Mouse (Mus musculus) kidney, adult 11 months (tissue): Measurements from ENCODE around the gene Rps15.

ENCODE experiments used
- DNase-seq: peaks from one replicate; pipeline ENCODE4 v3.0.0; 2022

The Rps15 gene

DNA sequence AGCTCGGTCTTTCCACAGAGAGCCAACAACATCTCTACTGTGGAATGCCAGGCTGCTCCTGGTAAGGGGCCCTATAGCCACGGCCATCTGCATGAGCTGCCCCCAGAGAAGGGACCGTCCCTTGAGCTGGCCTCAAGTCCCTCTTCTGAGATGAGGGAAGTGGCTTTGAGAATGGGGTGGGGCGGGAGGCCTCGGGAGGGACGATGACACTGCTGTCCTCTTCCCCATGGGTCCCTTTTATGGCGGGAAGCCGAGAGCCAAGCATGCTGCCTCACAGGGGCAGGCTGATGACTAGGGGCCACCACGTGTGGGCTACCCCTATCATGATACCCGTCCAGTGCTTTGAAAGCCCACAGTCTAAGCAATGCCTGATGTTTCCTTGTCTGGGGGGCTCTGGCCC lies 24.8 kb downstream of the Rps15 start:
- DNase-seq, result no peak

- peak; percentile 93 for DNase-seq
Observed at GRCm38 (mm10) chr10:80320340-80320760, 28.1 kb downstream of the Rps15 start, which contains the start of gene 2310011J03Rik. TSS of gene 2310011J03Rik (minus strand) at chr10:80320537.

- DNase-seq, result no peak
Observed at GRCm38 (mm10) chr10:80321014-80321669, 28.9 kb downstream of the Rps15 start.

DNA sequence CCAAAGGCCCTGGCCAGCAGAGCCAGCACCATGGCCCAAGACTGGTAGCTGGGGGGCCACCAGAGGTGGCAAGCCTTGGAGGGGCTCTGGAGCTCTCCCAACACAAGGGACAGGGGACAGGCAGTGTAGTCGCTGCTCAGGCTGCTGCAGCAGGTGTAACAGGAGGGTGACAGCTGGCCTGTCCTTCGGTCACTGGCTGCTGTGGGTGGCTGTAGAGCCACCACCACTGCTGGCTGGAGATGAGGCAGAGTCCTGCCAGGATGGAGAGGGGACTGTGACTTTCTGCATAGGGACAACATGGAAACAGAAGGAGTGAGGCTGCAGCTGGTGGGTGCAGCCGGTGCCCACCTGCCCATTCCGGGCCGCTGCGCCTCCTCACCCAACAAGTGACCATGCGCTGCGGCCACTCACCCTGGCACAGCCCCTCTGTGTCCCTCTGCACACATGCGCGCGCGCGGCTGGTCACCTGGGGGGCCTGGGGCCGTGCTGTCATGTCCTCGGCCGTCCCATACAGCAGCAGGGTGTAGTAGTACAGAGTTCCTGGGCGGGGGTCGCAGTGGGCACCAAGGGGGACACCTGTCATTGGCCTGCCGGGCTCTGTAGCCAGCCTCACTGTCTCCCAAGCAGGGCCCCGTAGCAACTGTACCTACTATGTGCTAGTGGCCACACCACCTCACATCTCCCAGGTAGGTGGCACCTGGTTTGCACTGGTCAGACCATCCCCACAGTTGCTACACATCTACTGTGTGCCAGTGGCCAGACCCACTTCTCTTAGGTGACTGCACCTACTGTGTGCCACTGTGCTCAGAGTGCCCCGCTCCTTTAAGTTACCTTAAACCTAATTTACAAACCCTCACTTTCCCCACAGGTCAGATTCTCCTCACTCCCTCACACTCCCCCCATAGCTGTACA lies 29.7 kb downstream of the Rps15 start:
- no peak for DNase-seq

- DNase-seq, result peak; percentile 57
Observed at GRCm38 (mm10) chr10:80322811-80323211, 30.6 kb downstream of the Rps15 start.

DNA sequence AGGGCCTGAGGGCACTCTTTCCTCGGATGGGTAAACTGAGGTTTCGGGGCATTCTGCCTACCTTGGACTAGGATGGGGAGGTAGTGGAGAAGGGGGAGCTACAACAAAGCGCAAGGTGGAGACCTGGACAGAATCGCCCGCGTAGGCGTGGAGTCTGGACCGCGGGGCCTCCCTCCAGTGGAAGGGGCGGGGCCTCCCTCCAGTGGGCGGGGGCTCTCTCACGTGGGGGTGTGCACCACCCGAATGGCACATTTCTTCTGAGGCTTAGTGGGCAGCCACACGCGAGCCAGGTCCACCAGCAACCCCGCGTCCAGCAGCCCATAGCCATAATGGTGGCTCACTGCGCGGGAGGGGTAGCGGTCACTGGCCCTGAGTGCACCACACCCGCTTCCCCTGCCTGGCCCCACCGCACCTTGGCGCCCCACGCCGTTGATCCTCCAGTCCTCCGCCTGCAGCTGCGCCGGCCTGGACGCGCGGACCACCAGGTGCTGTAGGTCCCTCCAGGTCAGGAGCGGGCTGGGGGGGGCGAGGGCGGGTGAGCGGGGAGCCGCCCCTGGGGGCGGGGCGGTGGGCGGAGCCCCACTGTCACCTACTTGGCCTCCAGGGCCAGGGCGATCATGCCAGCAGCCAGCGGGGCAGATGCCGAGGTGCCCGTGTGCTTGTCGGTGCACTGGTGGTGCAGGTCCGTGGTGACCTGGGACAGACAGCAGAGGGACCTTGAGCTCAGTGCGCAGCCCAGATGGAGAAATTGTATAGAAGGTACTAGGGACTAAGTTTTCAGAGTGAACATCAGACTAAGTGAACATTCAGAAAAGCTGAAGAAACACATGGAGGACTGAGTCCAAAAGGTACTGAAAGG lies 31.2 kb downstream of the Rps15 start:
- DNase-seq, result peak; percentile 83

GRCm38 (mm10) chr10:80324120-80325037 lies 32.1 kb downstream of the Rps15 start:
- DNase-seq, result no peak

DNA sequence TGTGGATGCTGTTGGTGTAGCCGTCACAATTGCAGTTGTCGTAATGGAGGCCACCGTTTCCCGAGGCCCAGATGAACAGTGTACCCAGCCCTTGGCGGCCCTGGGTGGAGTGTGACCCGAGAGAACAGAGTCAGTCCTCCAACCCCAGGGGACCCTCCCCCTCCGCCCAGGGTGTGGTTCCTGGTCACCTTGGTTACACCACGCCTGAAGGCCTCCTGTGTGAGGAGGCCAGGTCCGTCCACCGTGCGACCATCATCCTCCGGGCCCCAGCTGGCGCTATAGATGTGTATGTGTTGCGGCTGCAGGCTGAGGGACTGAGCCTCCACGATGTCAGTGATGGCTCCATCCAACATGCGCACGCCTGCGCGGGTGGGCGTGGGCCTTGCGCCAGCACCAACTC lies 32.8 kb downstream of the Rps15 start:
- no peak for DNase-seq

GRCm38 (mm10) chr10:80329273-80330081 lies 37.2 kb downstream of the Rps15 start, which contains the start of the genes Pcsk4 and Reep6:
TSS of gene Pcsk4 (minus strand) at chr10:80329498.
TSS of gene Reep6 (plus strand) at chr10:80329953.
- peak; percentile 99 for DNase-seq

DNA sequence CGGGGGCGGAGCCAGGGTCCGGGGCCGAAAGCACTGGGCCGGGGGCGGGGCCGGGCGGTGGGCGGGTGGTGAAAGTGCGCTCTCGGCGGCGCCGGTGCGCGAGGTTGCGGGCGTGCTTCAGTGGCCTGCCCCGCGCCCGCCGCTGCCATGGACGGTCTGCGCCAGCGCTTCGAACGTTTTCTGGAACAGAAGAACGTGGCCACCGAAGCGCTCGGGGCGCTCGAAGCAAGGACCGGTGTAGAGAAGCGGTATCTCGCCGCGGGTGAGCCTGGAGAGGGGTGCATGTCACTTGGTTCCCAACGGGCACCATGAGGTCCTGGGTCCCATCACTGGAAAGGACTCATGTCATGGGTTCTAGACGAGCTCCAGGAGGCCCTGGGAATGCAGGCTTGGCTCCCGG lies 37.8 kb downstream of the Rps15 start:
- DNase-seq, result no peak

DNA sequence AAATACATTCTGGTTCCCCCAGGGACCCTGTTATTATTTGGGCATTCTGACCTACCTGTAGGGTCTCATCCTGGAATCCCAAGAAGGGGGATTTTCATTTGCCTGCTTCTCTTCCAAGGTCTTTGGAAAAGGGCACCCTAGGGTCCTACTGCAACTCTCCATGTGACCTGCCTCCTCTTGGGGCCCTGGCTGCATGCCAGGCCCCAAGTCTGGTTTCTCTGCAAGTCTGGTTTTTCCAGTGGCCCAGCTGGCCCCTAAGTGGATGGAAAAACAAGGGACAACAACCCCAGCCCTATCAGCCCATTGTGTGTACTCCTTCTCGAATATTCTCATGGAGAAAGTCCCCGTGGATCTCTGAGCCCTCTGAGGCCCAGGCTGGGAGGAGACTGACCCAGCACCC lies 38.6 kb downstream of the Rps15 start:
- no peak for DNase-seq

DNA sequence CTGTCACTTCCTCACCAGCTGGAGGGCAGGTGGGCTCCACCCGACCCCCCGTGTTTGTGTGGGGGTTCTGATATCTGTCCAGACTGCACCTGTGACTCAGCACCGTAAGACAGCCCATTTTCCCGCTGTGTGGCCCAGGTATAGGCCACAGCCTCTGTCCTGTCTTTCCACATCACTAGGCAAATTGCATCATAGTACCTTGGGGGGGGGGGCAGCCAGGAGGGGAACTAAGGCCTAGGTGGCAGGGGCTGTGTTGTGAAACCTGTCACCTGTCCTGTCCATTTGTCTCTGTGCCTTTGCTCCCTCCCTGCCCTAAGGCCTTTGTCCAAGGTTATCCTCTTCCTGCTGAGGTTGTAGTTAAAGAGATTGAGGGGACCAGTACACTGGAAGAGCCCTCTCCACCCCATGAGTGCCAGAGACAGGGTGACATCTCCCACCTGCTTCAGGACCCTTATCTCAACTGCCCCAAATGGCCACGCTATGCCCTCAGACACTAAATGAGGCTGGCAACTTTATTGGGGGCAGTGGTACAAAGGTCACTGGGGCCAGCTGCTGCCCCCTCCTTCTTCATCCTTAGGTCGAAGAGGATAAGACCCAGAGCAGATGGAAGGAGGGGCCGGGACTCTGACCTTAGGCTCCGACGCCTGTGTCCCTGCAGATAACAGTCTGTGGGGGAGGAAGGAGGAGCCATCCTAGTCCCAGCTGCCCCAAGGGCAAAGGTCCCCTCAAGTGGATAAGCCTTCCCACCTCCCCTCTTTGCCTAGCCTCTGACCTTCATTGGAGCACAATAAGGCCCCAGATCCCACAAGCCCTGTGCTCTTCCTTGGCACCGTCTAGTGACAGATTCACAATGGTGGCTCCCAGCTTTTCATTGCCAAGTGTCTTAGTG lies 39.6 kb downstream of the Rps15 start:
- peak; percentile 47 for DNase-seq

- no peak for DNase-seq
Observed at GRCm38 (mm10) chr10:80332525-80332989, 40.3 kb downstream of the Rps15 start.

DNA sequence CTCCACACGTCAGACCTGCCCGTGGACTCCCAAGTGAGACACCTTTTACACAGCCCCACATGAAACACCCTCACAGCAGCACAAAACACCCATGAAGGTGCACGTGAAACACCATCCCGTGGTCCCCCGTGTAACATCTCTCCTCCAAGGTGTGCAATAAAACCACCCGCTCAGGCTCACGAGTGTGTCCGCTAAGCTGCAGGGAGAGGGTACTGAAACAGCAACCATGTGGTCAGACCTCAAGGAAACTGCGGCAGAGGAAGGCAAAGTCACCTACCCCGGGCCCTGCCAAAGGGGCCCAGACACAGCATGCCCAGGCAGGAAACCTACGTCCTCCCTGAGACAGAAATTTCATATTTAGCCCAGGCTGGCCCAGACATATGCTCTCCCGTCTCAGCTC lies 44.0 kb downstream of the Rps15 start:
- no peak for DNase-seq

DNA sequence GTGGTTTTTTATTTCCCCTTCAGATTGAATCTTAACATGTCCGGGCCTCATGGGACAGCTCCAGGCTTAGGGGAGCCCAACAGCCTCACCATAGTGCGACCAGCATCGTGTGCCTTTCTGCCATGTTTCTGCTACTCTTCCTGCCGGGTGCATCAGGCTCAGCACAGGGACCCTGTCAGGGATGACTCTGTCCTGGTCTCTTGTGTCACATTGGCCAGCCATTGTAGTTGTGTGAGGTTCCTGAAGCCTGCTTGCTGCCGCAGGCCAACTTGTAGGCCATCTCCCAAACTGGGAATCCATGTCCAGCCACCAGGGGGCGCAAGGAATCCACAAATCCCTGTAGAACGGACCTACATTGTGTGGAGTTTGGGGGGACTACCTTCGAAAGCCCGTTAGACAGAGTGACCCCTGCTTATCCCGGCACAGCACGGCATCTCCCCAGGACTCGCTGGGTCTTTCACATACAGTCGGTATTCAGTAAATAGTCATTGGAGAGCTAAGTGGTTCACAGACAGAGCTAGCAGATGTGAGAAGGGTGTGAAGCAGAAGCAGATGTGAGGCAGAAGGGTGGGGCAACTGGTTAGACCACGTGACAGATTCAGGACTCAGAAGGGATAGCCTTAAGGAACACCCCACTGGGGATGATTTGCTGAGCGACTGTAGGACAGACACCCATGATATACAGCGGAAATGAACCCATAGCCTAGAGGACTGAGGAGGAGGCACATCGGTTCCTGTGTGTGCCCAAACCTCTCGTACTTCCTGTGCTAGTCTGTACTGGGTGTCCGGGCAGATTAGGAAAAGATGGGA lies 47.9 kb downstream of the Rps15 start:
- DNase-seq, result peak; percentile 73

DNA sequence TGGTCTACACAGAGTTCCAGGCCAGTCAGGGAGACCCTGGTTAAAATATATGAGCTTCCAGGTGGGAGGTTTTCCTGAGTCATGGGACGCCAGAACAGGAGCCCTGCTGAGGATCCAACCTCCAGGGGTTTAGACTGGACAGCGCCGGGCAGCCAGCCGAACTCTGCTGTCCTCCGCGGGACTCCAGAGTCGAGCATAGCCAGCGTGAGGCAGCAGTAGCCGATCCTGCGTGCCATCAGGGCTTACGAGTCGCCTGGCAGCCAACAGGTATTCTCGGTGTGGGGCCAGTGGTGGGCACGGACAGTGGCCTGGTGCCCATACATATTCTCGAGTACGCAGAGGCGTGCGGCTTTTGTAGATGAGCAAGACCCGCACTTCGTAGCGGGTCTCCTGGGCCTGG lies 48.8 kb downstream of the Rps15 start:
- DNase-seq, result no peak

DNA sequence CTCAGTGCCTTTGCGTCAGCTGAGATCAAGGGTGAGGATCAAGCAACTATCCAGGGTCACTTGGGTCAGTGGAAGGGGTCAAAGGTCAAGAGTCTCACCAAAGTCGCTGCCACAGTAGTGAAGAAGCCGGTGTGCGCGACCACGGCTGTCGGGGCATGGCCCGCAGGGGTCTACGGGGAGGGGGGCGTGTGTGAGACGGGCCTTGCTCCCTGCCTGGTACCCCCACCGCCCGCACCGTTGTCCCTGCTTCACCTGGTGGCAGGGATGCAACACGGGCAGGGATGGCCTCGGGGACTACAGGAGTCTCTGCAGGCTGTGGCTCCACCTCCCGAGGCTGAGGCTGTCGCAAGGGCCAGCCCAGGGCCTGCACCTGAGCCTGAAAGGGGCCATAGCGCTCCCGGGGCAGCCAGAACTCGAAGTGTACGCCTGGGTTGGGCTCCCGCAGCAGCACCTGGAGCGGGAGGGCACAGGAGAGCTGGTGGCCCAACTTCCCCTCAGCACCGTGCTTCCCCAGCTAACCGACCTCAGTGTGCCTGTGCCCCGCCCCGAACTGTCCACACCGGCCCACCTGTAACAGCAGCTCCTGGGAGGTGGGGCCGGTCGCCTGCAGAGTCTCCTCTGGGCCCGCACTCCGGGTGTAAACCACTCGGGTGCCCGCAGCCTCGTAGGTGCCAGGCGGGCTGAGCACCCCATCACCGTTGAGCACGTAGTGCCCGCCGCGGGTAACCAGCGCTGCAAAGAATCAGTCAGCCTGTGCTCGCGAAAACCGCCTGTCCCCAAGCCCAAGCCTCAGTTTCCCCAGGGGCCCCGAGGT lies 49.4 kb downstream of the Rps15 start:
- no peak for DNase-seq

DNA sequence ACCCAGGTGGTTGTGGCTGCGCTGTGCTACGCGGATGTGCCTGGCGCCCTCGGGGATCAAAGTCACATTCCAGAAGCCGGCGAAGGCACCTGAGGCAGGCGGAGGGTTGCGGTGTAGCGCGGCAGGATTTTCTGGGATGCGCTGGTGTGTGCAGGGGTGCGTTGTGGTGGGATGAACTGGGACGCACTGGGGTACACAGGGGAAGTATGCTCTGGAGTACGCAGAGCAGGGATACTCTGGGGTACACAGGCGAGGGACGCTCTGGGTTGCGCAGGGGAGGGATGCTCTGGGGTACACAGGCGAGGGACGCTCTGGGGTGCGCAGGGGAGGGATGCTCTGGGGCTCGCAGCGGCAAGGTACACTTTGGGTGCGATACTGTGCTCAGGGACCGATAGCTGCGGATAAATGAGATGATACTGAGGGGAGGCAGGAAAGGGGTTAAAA lies 50.1 kb downstream of the Rps15 start:
- no peak for DNase-seq
